In genomic region chr5:119679614-119680328, GRCm38 (mm10) we compare ENCODE assay signal across 12 mouse cellular contexts. TPM values are rescaled to one million over a fixed set of nuclear protein-coding genes. Genes with fewer than 3 reads are reported as not detected.
DNase-seq lines count a peak whose midpoint lies in the region; ATAC-seq and TF ChIP-seq lines count a peak whose summit lies in the region.
"Had no signal": no experiment of that assay in that cellular context is flagged by ENCODE, and none has a peak within 500 bp of the region (broad histone marks: within the 10 kb centered on the region; RNA-seq: fewer than 3 reads in every experiment).

No protein-coding gene starts in this region.

- peaks cover 93% of the 10 kb centered on the region for H3K27me3 ChIP-seq in liver, embryonic 12.5 days (replicated peaks)
- peaks cover 42% of the 10 kb centered on the region for H3K27me3 ChIP-seq in embryonic facial prominence, embryonic 11.5 days (ENCODE audit: control insufficient read depth, insufficient read depth, low read length)
- peaks cover 84% of the 10 kb centered on the region for H3K27me3 ChIP-seq in liver, embryonic 15.5 days

- H3K36me3 ChIP-seq in liver, embryonic 12.5 days, result peaks cover 3% of the 10 kb centered on the region
- no peaks in the 10 kb centered on the region for H3K36me3 ChIP-seq in embryonic facial prominence, embryonic 11.5 days (replicated peaks; ENCODE audit: control insufficient read depth, insufficient read depth, low read depth, low read length)
- no peaks in the 10 kb centered on the region for H3K36me3 ChIP-seq in liver, embryonic 15.5 days (replicated peaks)

- H3K9ac ChIP-seq in liver, embryonic 12.5 days, result no peak overlapping the region
- peak overlapping the region; percentile 73 for H3K9ac ChIP-seq in embryonic facial prominence, embryonic 11.5 days (replicated peaks; ENCODE audit: low read length)
- no peak overlapping the region for H3K9ac ChIP-seq in liver, embryonic 15.5 days

- no peaks in the 10 kb centered on the region for H3K9me3 ChIP-seq in liver, embryonic 12.5 days (replicated peaks)
- H3K9me3 ChIP-seq in embryonic facial prominence, embryonic 11.5 days (replicated peaks; ENCODE audit: control insufficient read depth, low read length), result no peaks in the 10 kb centered on the region
- H3K9me3 ChIP-seq in liver, embryonic 15.5 days (replicated peaks), result no peaks in the 10 kb centered on the region

- peak overlapping the region; percentile 28 for H3K27ac ChIP-seq in gastrocnemius, adult 2 months
- H3K27ac ChIP-seq in liver, embryonic 12.5 days, result no peak overlapping the region
- H3K27ac ChIP-seq in embryonic facial prominence, embryonic 11.5 days (replicated peaks; ENCODE audit: low read depth, low read length), result peak overlapping the region; percentile 79
- H3K27ac ChIP-seq in liver, embryonic 15.5 days (replicated peaks), result no peak overlapping the region
- H3K27ac ChIP-seq: layer of hippocampus, adult 2 months; macrophage had no signal

- peak overlapping the region; percentile 35 for H3K4me2 ChIP-seq in liver, embryonic 12.5 days
- H3K4me2 ChIP-seq in embryonic facial prominence, embryonic 11.5 days (ENCODE audit: low read depth, low read length), result peak overlapping the region; percentile 77
- H3K4me2 ChIP-seq in liver, embryonic 15.5 days, result peak overlapping the region; percentile 10; the same call in 1 of the 2 replicates

- no peak for TF ChIP-seq CTCF in gastrocnemius, adult 2 months (IDR thresholded peaks at IDR 0.05)

- DNase-seq in gastrocnemius, adult 2 months, result no peak
- no peak for DNase-seq in gastrocnemius, postnatal 10 days
- no peak for DNase-seq in liver
- DNase-seq in embryonic facial prominence, embryonic 11.5 days (ENCODE audit: low spot score), result no peak
- no peak for DNase-seq in thymus, postnatal 4 days
- no peak for DNase-seq in layer of hippocampus, postnatal 10 days (ENCODE audit: low spot score in 2 of 2)
- DNase-seq: B cell, adult 2 months had no signal

- peak overlapping the region; percentile 53 for H3K4me3 ChIP-seq in gastrocnemius, adult 2 months
- H3K4me3 ChIP-seq in liver, embryonic 12.5 days, result peak overlapping the region; percentile 16; the same call in 1 of the 2 replicates
- peak overlapping the region; percentile 37 for H3K4me3 ChIP-seq in embryonic facial prominence, embryonic 11.5 days (ENCODE audit: low read depth, low read length)
- no peak overlapping the region for H3K4me3 ChIP-seq in liver, embryonic 15.5 days (replicated peaks)
- H3K4me3 ChIP-seq: layer of hippocampus, adult 2 months had no signal

- no peak for ATAC-seq in liver, embryonic 12.5 days
- ATAC-seq in embryonic facial prominence, embryonic 11.5 days (replicated peaks; ENCODE audit: insufficient number of reproducible peaks, low FRiP score, low TSS enrichment, low read depth), result no peak
- no peak for ATAC-seq in liver, embryonic 15.5 days (ENCODE audit: insufficient read depth)

- H3K4me1 ChIP-seq in liver, embryonic 12.5 days, result peaks cover 5% of the 10 kb centered on the region
- peaks cover 9% of the 10 kb centered on the region for H3K4me1 ChIP-seq in embryonic facial prominence, embryonic 11.5 days (ENCODE audit: control insufficient read depth, insufficient read depth, low read length)
- peaks cover 12% of the 10 kb centered on the region for H3K4me1 ChIP-seq in liver, embryonic 15.5 days (replicated peaks)

- intact Hi-C loops in gastrocnemius, adult 2 months (cut with DNase I), result loop anchor here (10.0 kb wide), 1 partner anchor 625 kb away; no protein-coding TSS in a partner anchor

- 41% methylated on average over 10 of the region's 10 CpGs for WGBS in liver, embryonic 12.5 days (ENCODE audit: insufficient replicate concordance)
- 24% methylated on average over 10 of the region's 10 CpGs for WGBS in embryonic facial prominence, embryonic 11.5 days
- WGBS in liver, embryonic 15.5 days (ENCODE audit: insufficient replicate concordance), result 31% methylated on average over 10 of the region's 10 CpGs

RNA-seq across cellular contexts. Expression of gene Tbx3, which starts 9.3 kb away (rescaled TPM):
- total RNA-seq in gastrocnemius, adult 2 months (2021), result 1 to 10 TPM; 3.9 to 7.7 TPM
- 1 to 10 TPM; 7.0 to 9.7 TPM for total RNA-seq in gastrocnemius, postnatal 10 days (2021)
- 9.3 and 10.7 TPM in 2 replicates for polyA plus RNA-seq in liver, embryonic 12.5 days (2016; fragmentation: Nextera tagmentation; extraction: Ambion mirVana)
- 36.9 and 39.8 TPM in 2 replicates for polyA plus RNA-seq in embryonic facial prominence, embryonic 11.5 days (2014; fragmentation: Nextera tagmentation; extraction: Ambion mirVana)
- 2.6 and 2.8 TPM in 2 replicates for polyA plus RNA-seq in liver, embryonic 15.5 days (2015; fragmentation: Nextera tagmentation; extraction: Ambion mirVana)
- 1 to 10 TPM; 3.0 to 3.6 TPM for total RNA-seq in layer of hippocampus, postnatal 10 days (2021)
- total RNA-seq: neutrophil, adult 5-6 weeks had no signal
- polyA plus RNA-seq: macrophage had no signal

Comparison
In these comparisons a context has a peak if more than half of its experiments do, and no peak if none do; other contexts are left out.
1. H3K27ac ChIP-seq: peak in gastrocnemius, adult 2 months (single experiment) and embryonic facial prominence, embryonic 11.5 days (single experiment); none in liver, embryonic 12.5 days (single experiment) and liver, embryonic 15.5 days (single experiment).
2. H3K4me2 ChIP-seq: peak in every context shown above with its lines; median percentile 77 in embryonic facial prominence, embryonic 11.5 days; 35 in liver, embryonic 12.5 days; 10 in liver, embryonic 15.5 days.